Mouse (Mus musculus): ENCODE data around the gene Rfx2.

GRCm38 (mm10) chr17:56802065-56802464 lies 28.7 kb downstream of the Rfx2 start:
- TF ChIP-seq CTCF (IDR thresholded peaks at IDR 0.05; ENCODE audit: extremely low read depth, insufficient read length, insufficient replicate concordance, low read depth, low read length) (no peak), POLR2A (IDR thresholded peaks at IDR 0.05; ENCODE audit: low read depth, low read length) (no peak)
